Mouse (Mus musculus) G1E (cell line): Measurements from ENCODE around the gene Mknk2.

ENCODE experiments used
- CTCF ChIP-seq: IDR thresholded peaks from 2 replicates; pipeline ENCODE4 v1.5.1; 2012; ENCODE audit warnings: low read depth, low read length, inconsistent platforms, mixed read lengths
- GATA1 ChIP-seq: IDR thresholded peaks from 2 replicates; pipeline ENCODE4 v1.6.1; 2012; ENCODE audit warnings: borderline replicate concordance, low read length, inconsistent platforms, mixed read lengths
- GATA2 ChIP-seq: IDR thresholded peaks from 2 replicates; pipeline ENCODE4 v1.6.1; 2012; ENCODE audit warnings: low read depth, low read length, inconsistent platforms, borderline replicate concordance
- TAL1 ChIP-seq: conservative IDR thresholded peaks from 2 replicates; pipeline ENCODE4 v1.6.1; 2012; ENCODE audit warnings: low read depth, low read length, inconsistent platforms, mixed read lengths

GRCm38 (mm10) chr10:80677128-80677875, 610 bp downstream of the Mknk2 start:
- TF ChIP-seq CTCF (no peak), GATA1 (no peak), TAL1 (no peak), GATA2 (no peak)
